23 mouse cellular contexts compared by ENCODE assay signal in the genomic region with DNA sequence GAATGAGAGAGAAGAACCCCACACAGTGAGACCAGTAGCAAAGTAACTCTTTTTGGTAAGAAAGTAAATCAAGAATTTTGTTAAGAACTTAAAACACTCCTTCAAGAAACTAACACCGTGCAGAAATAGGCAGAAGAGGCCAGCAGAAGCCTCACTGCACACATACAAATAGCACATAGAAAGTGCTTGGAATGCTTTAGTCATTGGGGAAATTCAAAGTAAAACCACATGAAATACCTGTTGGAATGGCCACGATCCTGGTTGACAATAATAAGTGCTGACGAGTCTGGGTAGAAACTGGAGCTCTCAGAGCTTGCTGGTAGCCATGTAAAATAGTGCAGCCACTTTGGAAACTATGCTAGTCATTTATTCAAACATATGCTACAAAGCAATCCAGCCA. TPM values are rescaled to one million over a fixed set of nuclear protein-coding genes. Genes with fewer than 3 reads are reported as not detected.
"Had no signal": no experiment of that assay in that cellular context is flagged by ENCODE, and none has a peak within 500 bp of the region (broad histone marks: within the 10 kb centered on the region; RNA-seq: fewer than 3 reads in every experiment).

No protein-coding gene starts in this region.

- DNase-seq: kidney, adult 18-20 months; kidney, adult 9 months; kidney, postnatal 25 days; left cerebral cortex, postnatal 4 days; liver, postnatal 0 days; lung, postnatal 10 days; lung, postnatal 36 days; retina, postnatal 1 day; right cerebral cortex, postnatal 25 days; spleen, adult 18-20 months; thymus, postnatal 25 days had no signal

- H3K4me1 ChIP-seq: limb, embryonic 12.5 days; limb, embryonic 15.5 days; lung, embryonic 15.5 days; neural tube, embryonic 13.5 days; stomach, embryonic 15.5 days had no signal

- H3K27ac ChIP-seq: kidney, postnatal 0 days; limb, embryonic 12.5 days; limb, embryonic 15.5 days; liver, embryonic 14.5 days; lung, embryonic 15.5 days; midbrain, embryonic 10.5 days; midbrain, embryonic 15.5 days; neural tube, embryonic 13.5 days; stomach, embryonic 15.5 days had no signal

- H3K4me3 ChIP-seq: limb, embryonic 12.5 days; limb, embryonic 15.5 days; lung, embryonic 15.5 days; midbrain, embryonic 10.5 days; midbrain, embryonic 15.5 days; neural tube, embryonic 13.5 days; stomach, embryonic 15.5 days had no signal

RNA-seq across cellular contexts. Expression of gene Drd1, which starts 46.6 kb away (rescaled TPM):
- total RNA-seq: neutrophil, adult 5-6 weeks had no signal
- polyA plus RNA-seq: large intestine, adult 2 months; limb, embryonic 12.5 days; liver, embryonic 11.5 days; liver, embryonic 14.5 days; liver, postnatal 0 days had no signal
